Mouse (Mus musculus): ENCODE measurements around the gene Wwtr1. TPM values are rescaled to one million over a fixed set of nuclear protein-coding genes. Genes with fewer than 3 reads are reported as not detected.

Gene Wwtr1
- polyA plus RNA-seq, 1 experiment from 2014 or later, result 11.9 TPM

- H3K9me3 ChIP-seq (ENCODE audit: control insufficient read depth, low read length), result no peaks in the 10 kb centered on the region
- H3K9ac ChIP-seq (ENCODE audit: low read length), result no peak overlapping the region
- no peak overlapping the region for H3K4me3 ChIP-seq (ENCODE audit: low read depth, low read length)
- H3K4me1 ChIP-seq (ENCODE audit: control insufficient read depth, insufficient read depth, low read length), result no peaks in the 10 kb centered on the region
- H3K27ac ChIP-seq (ENCODE audit: low read depth, low read length), result no peak overlapping the region
- no peaks in the 10 kb centered on the region for H3K27me3 ChIP-seq (ENCODE audit: control insufficient read depth, insufficient read depth, low read length)
- whole genome bisulfite sequencing, result 98% methylated on average over 7 of the region's 7 CpGs
- no peaks in the 10 kb centered on the region for H3K36me3 ChIP-seq (ENCODE audit: control insufficient read depth, insufficient read depth, low read length)
- ATAC-seq (ENCODE audit: insufficient read depth, low FRiP score, low TSS enrichment), result no peak
- no peak for DNase-seq (ENCODE audit: low spot score)
- H3K4me2 ChIP-seq (ENCODE audit: low read depth), result no peak overlapping the region
Measured at GRCm38 (mm10) chr3:57515044-57515443, 60.7 kb downstream of the Wwtr1 start.

- no peak overlapping the region for H3K4me3 ChIP-seq (ENCODE audit: low read depth, low read length)
- H3K9ac ChIP-seq (ENCODE audit: low read length), result no peak overlapping the region
- no peaks in the 10 kb centered on the region for H3K27me3 ChIP-seq (ENCODE audit: control insufficient read depth, insufficient read depth, low read length)
- ATAC-seq (ENCODE audit: insufficient read depth, low FRiP score, low TSS enrichment), result no peak
- no peaks in the 10 kb centered on the region for H3K9me3 ChIP-seq (ENCODE audit: control insufficient read depth, low read length)
- H3K4me1 ChIP-seq (ENCODE audit: control insufficient read depth, insufficient read depth, low read length), result no peaks in the 10 kb centered on the region
- no peak overlapping the region for H3K4me2 ChIP-seq (ENCODE audit: low read depth)
- no peaks in the 10 kb centered on the region for H3K36me3 ChIP-seq (ENCODE audit: control insufficient read depth, insufficient read depth, low read length)
- 66% methylated on average over 18 of the region's 18 CpGs for WGBS
- no peak for DNase-seq (ENCODE audit: low spot score)
- H3K27ac ChIP-seq (ENCODE audit: low read depth, low read length), result no peak overlapping the region
Measured at GRCm38 (mm10) chr3:57511816-57512586, 63.7 kb downstream of the Wwtr1 start.

- no peak for DNase-seq (ENCODE audit: low spot score)
- no peak overlapping the region for H3K9ac ChIP-seq (ENCODE audit: low read length)
- no peaks in the 10 kb centered on the region for H3K27me3 ChIP-seq (ENCODE audit: control insufficient read depth, insufficient read depth, low read length)
- no peaks in the 10 kb centered on the region for H3K9me3 ChIP-seq (ENCODE audit: control insufficient read depth, low read length)
- no peak for ATAC-seq (ENCODE audit: insufficient read depth, low FRiP score, low TSS enrichment)
- H3K4me2 ChIP-seq (ENCODE audit: low read depth), result no peak overlapping the region
- no peak overlapping the region for H3K27ac ChIP-seq (ENCODE audit: low read depth, low read length)
- no peaks in the 10 kb centered on the region for H3K36me3 ChIP-seq (ENCODE audit: control insufficient read depth, insufficient read depth, low read length)
- WGBS, result 81% methylated on average over 7 of the region's 7 CpGs
- no peaks in the 10 kb centered on the region for H3K4me1 ChIP-seq (ENCODE audit: control insufficient read depth, insufficient read depth, low read length)
- H3K4me3 ChIP-seq (ENCODE audit: low read depth, low read length), result no peak overlapping the region
Measured at GRCm38 (mm10) chr3:57509945-57510675, 65.6 kb downstream of the Wwtr1 start.

DNA sequence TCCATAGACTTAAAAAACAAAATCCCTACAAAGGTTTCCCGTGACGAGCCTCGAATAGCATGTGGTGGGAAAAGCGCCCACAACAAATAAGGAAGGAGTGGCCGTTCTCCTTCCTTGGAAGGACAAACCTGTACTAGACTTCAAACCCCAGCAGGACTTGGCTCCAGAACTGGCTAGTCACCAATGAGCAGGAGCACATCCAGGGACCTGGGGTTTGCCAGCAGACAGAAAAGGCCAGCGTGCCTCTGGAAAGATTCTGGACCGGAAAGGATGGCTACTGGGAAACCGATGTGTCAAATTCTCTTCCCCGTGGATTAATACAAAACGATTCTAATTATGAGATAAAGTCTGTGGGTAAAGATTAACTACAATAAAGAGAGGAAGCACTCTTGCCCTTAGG is 69.7 kb downstream of the Wwtr1 start:
- no peaks in the 10 kb centered on the region for H3K4me1 ChIP-seq (ENCODE audit: control insufficient read depth, insufficient read depth, low read length)
- DNase-seq (ENCODE audit: low spot score) (no peak), ATAC-seq (ENCODE audit: insufficient read depth, low FRiP score, low TSS enrichment) (no peak)
- no peak overlapping the region for H3K27ac ChIP-seq (ENCODE audit: low read depth, low read length)
- no peaks in the 10 kb centered on the region for H3K27me3 ChIP-seq (ENCODE audit: control insufficient read depth, insufficient read depth, low read length)
- H3K4me2 ChIP-seq (ENCODE audit: low read depth), result no peak overlapping the region
- no peaks in the 10 kb centered on the region for H3K9me3 ChIP-seq (ENCODE audit: control insufficient read depth, low read length)
- no peak overlapping the region for H3K4me3 ChIP-seq (ENCODE audit: low read depth, low read length)
- WGBS, result 91% methylated on average over 10 of the region's 10 CpGs
- no peak overlapping the region for H3K9ac ChIP-seq (ENCODE audit: low read length)
- H3K36me3 ChIP-seq (ENCODE audit: control insufficient read depth, insufficient read depth, low read length), result no peaks in the 10 kb centered on the region

GRCm38 (mm10) chr3:57504756-57505155 is 71.0 kb downstream of the Wwtr1 start:
- Histone ChIP-seq H3K9ac (ENCODE audit: low read length) (no peak overlapping the region), H3K4me2 (ENCODE audit: low read depth) (no peak overlapping the region), H3K27ac (ENCODE audit: low read depth, low read length) (no peak overlapping the region), H3K9me3 (ENCODE audit: control insufficient read depth, low read length) (no peaks in the 10 kb centered on the region), H3K4me3 (ENCODE audit: low read depth, low read length) (no peak overlapping the region), H3K36me3 (ENCODE audit: control insufficient read depth, insufficient read depth, low read length) (no peaks in the 10 kb centered on the region), H3K4me1 (ENCODE audit: control insufficient read depth, insufficient read depth, low read length) (no peaks in the 10 kb centered on the region), H3K27me3 (ENCODE audit: control insufficient read depth, insufficient read depth, low read length) (no peaks in the 10 kb centered on the region)
- 76% methylated on average over 2 of the region's 2 CpGs for WGBS
- DNase-seq (ENCODE audit: low spot score), result no peak
- ATAC-seq (ENCODE audit: insufficient read depth, low FRiP score, low TSS enrichment), result no peak

DNA sequence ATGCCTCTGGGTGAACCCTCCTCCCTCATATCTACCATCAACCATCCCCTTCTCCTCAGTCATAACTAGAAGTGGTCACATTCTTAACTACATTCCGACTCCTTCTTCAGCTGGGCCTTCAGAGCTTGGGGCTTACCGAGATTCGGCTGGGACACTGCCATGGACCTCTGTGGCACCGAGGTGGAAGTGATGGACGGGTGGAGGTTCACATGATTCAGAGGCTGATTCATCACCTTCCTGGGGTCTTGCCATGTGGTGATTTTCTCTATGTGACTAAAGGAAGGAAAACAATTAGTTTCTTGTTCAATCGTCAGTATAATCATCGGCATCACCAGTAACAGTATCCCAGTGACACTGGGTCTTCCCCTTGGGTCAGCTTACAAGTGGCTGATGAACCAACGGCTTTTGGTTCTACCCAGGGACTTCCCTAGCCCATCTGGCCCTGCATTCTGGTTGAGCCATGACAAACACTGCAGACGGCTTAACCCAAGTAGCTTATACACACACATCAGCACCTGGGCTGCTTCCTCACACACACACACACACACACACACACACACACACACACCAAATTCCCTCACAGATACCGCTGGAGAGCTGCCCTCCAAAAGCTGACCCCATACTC is 74.0 kb downstream of the Wwtr1 start:
- Histone ChIP-seq H3K4me2 (ENCODE audit: low read depth) (no peak overlapping the region), H3K4me3 (ENCODE audit: low read depth, low read length) (no peak overlapping the region), H3K9ac (ENCODE audit: low read length) (no peak overlapping the region), H3K27ac (ENCODE audit: low read depth, low read length) (no peak overlapping the region), H3K9me3 (ENCODE audit: control insufficient read depth, low read length) (no peaks in the 10 kb centered on the region), H3K27me3 (ENCODE audit: control insufficient read depth, insufficient read depth, low read length) (no peaks in the 10 kb centered on the region), H3K36me3 (ENCODE audit: control insufficient read depth, insufficient read depth, low read length) (no peaks in the 10 kb centered on the region), H3K4me1 (ENCODE audit: control insufficient read depth, insufficient read depth, low read length) (no peaks in the 10 kb centered on the region)
- no peak for DNase-seq (ENCODE audit: low spot score)
- no peak for ATAC-seq (ENCODE audit: insufficient read depth, low FRiP score, low TSS enrichment)
- 82% methylated on average over 10 of the region's 10 CpGs for WGBS

GRCm38 (mm10) chr3:57500846-57501245 is 74.9 kb downstream of the Wwtr1 start:
- DNase-seq (ENCODE audit: low spot score), result no peak
- no peak overlapping the region for H3K27ac ChIP-seq (ENCODE audit: low read depth, low read length)
- ATAC-seq (ENCODE audit: insufficient read depth, low FRiP score, low TSS enrichment), result no peak

GRCm38 (mm10) chr3:57497791-57498190 is 77.9 kb downstream of the Wwtr1 start:
- 90% methylated on average over 1 of the region's 1 CpGs for WGBS
- ATAC-seq (ENCODE audit: insufficient read depth, low FRiP score, low TSS enrichment), result no peak
- Histone ChIP-seq H3K9ac (ENCODE audit: low read length) (no peak overlapping the region), H3K36me3 (ENCODE audit: control insufficient read depth, insufficient read depth, low read length) (no peaks in the 10 kb centered on the region), H3K27me3 (ENCODE audit: control insufficient read depth, insufficient read depth, low read length) (no peaks in the 10 kb centered on the region), H3K9me3 (ENCODE audit: control insufficient read depth, low read length) (no peaks in the 10 kb centered on the region), H3K27ac (ENCODE audit: low read depth, low read length) (no peak overlapping the region), H3K4me3 (ENCODE audit: low read depth, low read length) (no peak overlapping the region), H3K4me2 (ENCODE audit: low read depth) (no peak overlapping the region), H3K4me1 (ENCODE audit: control insufficient read depth, insufficient read depth, low read length) (no peaks in the 10 kb centered on the region)
- no peak for DNase-seq (ENCODE audit: low spot score)

More at GRCm38 (mm10) chr3:57500846-57501245, 74.9 kb downstream of the Wwtr1 start:
- Histone ChIP-seq H3K4me3 (ENCODE audit: low read depth, low read length) (no peak overlapping the region), H3K36me3 (ENCODE audit: control insufficient read depth, insufficient read depth, low read length) (no peaks in the 10 kb centered on the region), H3K27me3 (ENCODE audit: control insufficient read depth, insufficient read depth, low read length) (no peaks in the 10 kb centered on the region), H3K9me3 (ENCODE audit: control insufficient read depth, low read length) (no peaks in the 10 kb centered on the region), H3K9ac (ENCODE audit: low read length) (no peak overlapping the region), H3K4me2 (ENCODE audit: low read depth) (no peak overlapping the region), H3K4me1 (ENCODE audit: control insufficient read depth, insufficient read depth, low read length) (no peaks in the 10 kb centered on the region)
- WGBS, result 93% methylated on average over 9 of the region's 9 CpGs
